Mouse (Mus musculus) left cerebral cortex, adult 2 months (tissue): ENCODE measurements around the gene Stxbp1. TPM values are rescaled to one million over a fixed set of nuclear protein-coding genes. Genes with fewer than 3 reads are reported as not detected.

Source experiments
- DNase-seq, 2 experiments: peaks; one replicate each; pipeline ENCODE4 v3.0.0; 2021 to 2022; ENCODE audit warnings: low spot score in 2 of 2, mixed read lengths in 1 of 2; ENCODE audit errors: extremely low spot score in 1 of 2
- H3K27ac ChIP-seq: fragments of 200-600 bp; 2 replicates; pipeline ENCODE4 v1.8.1; 2022
- H3K4me3 ChIP-seq: fragments of 200-600 bp; 2 replicates; pipeline ENCODE4 v1.8.1; 2022
- CTCF ChIP-seq: fragments of 200-600 bp; IDR thresholded peaks from 2 replicates; pipeline ENCODE4 v1.8.1; 2022; ENCODE audit warnings: antibody characterized with exemption, mild to moderate bottlenecking, moderate library complexity
- intact Hi-C: fragments of 180-260 bp; cut with DNase I; formaldehyde crosslinking; loops from one replicate; pipeline ENCODE4 v1.15.1; 2025
- long read RNA-seq, 2 experiments: library from polyadenylated mRNA; stranded (forward); transcript quantifications; one replicate each; pipeline ENCODE4 v2.0.0; 2021; ENCODE audit warnings: borderline mapping rate in 2 of 2
- total RNA-seq, 2 experiments: library from RNA; stranded (reverse); gene quantifications; 2 replicates each; pipeline ENCODE4 v1.2.3; 2021

The Stxbp1 gene
- total RNA-seq, result 100 to 1,000 TPM; 947 to 984 TPM
- long read RNA-seq, experiment 1, transcript Stxbp1-202 (20 exons, 3,616 nt), result minor isoform, 251 of 1,662 reads
- long read RNA-seq, experiment 1, transcript Stxbp1-201 (19 exons, 3,892 nt), result major isoform, 1,183 of 1,662 reads
- long read RNA-seq, experiment 1, partial matches to known transcripts, result 135 of 1,662 reads
- long read RNA-seq, experiment 1, other reads (novel, unspliced or antisense), result 93 of 1,662 reads
- long read RNA-seq, experiment 2, transcript Stxbp1-201 (19 exons, 3,892 nt), result major isoform, 767 of 1,081 reads
- long read RNA-seq, experiment 2, transcript Stxbp1-202 (20 exons, 3,616 nt), result minor isoform, 134 of 1,081 reads
- long read RNA-seq, experiment 2, partial matches to known transcripts, result 104 of 1,081 reads
- long read RNA-seq, experiment 2, other reads (novel, unspliced or antisense), result 76 of 1,081 reads

DNA sequence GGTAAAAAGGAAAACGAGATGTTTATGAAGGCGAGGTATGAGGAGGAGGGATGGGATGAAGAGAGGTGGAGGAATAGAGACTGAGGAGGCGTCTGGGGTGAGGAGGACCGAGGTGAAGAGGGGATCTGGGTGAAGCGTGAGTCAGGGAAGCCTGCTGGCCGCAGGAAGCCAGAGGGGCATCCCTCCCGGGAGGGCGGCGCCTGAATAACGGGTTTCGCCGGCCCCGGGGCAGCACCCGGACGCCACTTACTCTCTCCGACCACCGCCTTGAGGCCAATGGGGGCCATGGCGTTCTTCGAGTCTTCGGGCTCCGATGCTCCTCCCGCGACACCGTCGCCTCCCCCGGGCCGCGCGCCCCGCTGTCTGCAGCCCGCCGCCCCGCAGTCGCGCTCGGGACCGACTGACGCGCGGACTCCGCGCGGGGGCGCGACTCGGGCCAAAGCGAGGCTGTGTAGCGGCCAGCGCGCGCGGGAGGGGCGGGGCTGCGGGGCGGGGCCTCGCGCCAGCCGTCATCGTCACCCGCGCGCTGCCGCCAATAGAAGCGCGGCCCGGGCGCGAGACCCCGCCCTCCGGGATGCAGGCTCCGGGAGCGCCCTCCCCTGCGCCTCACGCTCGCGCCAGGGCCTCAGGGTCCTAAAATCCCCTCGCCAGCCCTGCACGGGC lies at the start of gene Stxbp1:
TSS of gene Stxbp1 (minus strand) at position 441 of the 663 bp plus-strand sequence.
- peak; percentile 90 to 92 for DNase-seq
- intact Hi-C loops, result loop anchor here (2.0 kb wide), 1 partner anchor 30 kb away; no protein-coding TSS in a partner anchor
- Histone ChIP-seq H3K27ac (peak within 1 kb of the TSS; percentile 100), H3K4me3 (peak within 1 kb of the TSS; percentile 99)
- TF ChIP-seq CTCF, result no peak; the same call in 1 of the 2 replicates

DNA sequence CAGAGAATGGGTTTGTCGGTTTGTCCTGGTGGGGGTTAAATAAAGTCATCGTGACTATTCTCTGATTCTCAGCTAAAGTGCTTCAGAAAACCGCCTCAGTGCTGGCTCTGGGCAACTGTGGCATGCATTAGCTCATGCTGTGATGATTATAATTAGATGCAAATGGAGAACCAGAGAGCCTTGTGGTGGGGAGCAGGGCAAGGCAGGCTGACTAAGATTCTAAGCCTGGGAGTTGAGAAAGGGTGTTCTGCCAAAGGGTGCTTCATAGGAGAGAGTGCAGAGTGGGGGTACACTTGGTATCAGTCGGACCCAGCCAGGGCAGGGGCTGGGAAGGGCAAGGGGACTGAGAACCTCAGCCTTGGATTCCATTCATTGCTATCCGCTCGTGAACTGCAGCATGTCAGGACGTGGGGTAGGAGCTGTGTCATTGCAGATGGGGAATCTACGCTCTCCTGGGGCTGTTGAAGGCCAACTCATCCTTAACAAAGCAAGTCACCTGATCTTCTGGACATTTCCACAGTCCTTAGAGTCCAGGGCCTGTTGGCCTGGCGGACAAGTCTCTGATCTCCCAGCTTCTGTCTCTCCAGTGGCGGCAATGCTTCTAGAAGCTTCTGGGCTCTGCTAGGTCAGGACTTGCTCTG lies 49.6 kb upstream of the Stxbp1 start:
- intact Hi-C loops, result no loop called here
- Histone ChIP-seq H3K27ac (peak overlapping the region; percentile 88), H3K4me3 (no peak overlapping the region)
- peak in 1 of 2 experiments; percentile 37 for DNase-seq
- no peak for TF ChIP-seq CTCF

DNA sequence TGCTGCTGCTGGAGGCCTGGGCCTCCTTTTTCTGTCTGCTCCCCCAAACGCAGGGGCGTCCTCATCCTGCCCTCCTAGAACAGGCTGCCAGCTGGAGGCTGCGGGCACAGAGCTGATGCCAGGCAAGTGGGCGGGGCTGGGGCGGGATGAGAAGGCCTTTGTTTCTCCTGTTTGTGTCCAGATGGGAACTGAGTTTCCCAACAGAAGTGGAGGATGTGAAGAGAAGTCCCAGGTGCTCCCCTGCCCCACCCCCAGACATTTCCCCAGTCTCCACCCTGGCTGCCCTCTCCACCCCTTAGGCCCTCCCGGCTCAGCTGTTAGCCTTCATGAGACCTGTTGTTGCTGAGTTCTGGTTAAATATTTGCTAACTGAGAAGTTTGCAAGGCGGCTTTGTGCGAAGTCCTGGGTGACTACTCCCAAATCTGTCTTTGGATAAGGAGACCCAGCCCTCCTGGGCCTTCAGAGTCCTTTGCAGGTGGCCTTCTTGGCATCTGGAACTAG lies 48.6 kb upstream of the Stxbp1 start:
- peak in 1 of 2 experiments; percentile 56 for DNase-seq
- H3K27ac ChIP-seq, result peak overlapping the region; percentile 88
- intact Hi-C loops, result no loop called here

DNA sequence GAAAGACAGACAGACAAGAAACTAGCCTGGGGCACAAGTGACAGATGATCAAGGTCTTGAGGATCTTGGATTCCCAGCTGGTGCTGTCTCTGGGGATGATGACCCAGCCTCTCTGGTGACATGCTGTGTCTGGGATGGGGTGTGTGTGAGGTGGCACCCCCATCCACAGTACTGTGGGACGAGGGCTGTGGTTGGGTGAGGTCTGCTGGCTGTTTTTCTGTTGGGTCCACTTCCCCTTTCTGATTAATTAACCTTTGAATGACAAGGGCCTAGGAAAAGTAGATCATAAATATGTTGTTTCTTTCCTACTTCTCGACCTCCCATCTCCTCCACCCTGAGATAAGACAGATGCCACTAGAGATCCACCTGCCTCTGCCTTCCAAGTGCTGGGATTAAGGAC lies 47.1 kb upstream of the Stxbp1 start:
- intact Hi-C loops, result no loop called here
- H3K4me3 ChIP-seq, result no peak overlapping the region
- TF ChIP-seq CTCF, result no peak
- no peak overlapping the region for H3K27ac ChIP-seq
- DNase-seq, result no peak

More for the DNA sequence above, 48.6 kb upstream of the Stxbp1 start:
- no peak overlapping the region for H3K4me3 ChIP-seq
- no peak for TF ChIP-seq CTCF

DNA sequence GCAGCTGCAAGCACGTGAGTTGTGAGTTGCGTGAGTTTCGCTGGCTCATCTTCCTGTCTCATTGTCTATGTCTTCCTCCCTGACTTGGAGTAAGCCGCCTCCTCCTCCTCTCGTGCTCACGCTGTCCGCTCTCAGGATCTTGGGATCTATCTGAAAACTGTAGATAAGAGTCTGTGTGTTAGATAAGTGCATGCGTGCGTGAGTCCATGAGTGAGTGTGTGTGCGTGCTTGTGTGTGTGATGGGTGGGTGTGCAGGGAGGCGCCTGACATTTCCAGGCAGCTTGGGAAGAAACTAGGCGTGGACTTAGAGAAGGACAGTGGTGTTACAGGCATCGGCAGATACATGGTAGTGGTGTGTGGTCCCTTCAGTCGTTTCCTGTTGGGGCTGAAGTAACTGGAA lies 45.4 kb upstream of the Stxbp1 start:
- intact Hi-C loops, result no loop called here
- no peak for DNase-seq
- no peak overlapping the region for H3K27ac ChIP-seq
- H3K4me3 ChIP-seq, result no peak overlapping the region
- TF ChIP-seq CTCF, result no peak

DNA sequence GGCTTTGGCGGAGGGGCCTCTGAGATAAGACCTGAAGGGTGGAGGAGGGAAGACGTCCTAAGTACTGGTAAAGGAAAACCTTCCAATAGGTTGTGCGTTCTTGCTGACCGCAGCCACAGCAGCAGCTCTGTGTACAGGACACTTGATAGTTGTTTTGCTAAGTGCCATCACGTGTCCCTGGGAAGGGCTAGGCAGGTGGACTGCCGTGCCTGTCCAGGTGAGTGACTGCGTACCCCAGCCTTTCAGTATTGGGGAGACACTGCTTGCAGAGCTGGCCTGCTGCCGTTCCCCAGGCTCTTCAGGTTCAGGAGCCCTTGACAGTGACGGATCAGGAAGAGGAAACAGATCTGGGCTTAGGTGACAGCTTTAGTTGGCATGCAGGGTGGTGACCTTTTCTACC lies 44.2 kb upstream of the Stxbp1 start:
- no peak for DNase-seq
- no peak for TF ChIP-seq CTCF
- H3K27ac ChIP-seq, result no peak overlapping the region
- H3K4me3 ChIP-seq, result no peak overlapping the region
- intact Hi-C loops, result no loop called here

DNA sequence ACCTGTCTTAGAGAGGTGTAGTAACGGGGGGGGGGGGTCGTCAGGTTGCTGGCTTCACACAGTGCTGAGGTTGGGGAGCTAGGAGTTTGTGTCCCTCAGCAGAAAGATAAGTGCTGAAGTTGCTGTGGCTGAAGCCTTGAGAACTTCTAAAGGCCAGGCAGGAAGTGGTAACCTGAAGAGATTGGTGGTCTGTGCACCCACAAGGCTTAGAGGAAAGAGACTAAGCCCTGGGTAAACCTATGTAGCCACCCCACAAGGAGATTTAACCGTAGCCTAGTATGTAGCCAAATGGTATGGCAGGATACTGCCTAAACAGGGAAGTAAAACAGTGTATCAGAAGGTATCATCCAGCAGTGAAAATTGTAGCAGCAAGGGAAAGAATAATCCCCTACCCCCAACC lies 43.2 kb upstream of the Stxbp1 start:
- Histone ChIP-seq H3K4me3 (no peak overlapping the region), H3K27ac (no peak overlapping the region)
- intact Hi-C loops, result no loop called here
- DNase-seq, result no peak
- TF ChIP-seq CTCF, result no peak

DNA sequence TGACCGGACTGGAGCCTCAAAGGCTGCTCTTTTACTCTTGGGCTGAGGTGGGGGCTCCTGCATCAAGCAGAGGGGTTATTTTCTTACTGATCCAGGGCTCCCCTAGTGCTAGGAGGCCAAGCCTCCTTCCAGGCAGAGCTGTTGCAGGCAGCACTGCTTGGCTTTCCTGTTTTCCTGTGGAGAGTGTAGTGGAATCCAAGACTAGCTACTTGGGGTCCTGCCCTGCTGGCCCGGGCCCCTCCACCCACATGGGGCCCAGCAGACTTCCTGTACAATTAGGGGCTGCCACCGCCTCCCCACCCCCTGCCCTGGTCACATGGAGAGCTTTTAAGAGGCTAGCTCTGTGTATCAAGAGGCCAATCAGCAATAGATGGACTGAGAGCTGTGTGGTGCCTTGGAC lies 41.5 kb upstream of the Stxbp1 start:
- Histone ChIP-seq H3K4me3 (no peak overlapping the region), H3K27ac (no peak overlapping the region; the same call in 1 of the 2 replicates)
- DNase-seq, result no peak
- intact Hi-C loops, result no loop called here
- TF ChIP-seq CTCF, result no peak

DNA sequence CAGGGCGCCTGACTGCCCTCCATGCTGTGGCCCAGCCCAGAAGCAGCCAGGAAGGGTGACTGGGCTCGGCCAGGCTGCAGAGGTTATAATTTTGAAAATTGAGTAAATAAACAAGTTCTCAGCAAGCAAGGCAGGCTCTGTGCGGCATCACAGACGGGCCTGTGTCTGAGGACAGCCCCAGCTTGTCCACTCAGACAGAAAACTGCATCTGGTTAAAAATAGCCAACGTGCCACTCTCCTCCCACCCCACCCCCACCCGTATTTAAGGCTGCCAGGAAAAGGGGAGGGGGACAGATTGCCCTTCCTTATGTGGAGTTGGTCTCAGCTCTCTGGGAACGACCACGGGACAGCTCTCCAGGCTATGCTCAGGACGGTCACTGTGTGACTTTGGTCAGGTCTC lies 41.0 kb upstream of the Stxbp1 start:
- intact Hi-C loops, result no loop called here
- H3K27ac ChIP-seq, result peak overlapping the region; percentile 50
- no peak overlapping the region for H3K4me3 ChIP-seq
- DNase-seq, result no peak
- no peak for TF ChIP-seq CTCF

DNA sequence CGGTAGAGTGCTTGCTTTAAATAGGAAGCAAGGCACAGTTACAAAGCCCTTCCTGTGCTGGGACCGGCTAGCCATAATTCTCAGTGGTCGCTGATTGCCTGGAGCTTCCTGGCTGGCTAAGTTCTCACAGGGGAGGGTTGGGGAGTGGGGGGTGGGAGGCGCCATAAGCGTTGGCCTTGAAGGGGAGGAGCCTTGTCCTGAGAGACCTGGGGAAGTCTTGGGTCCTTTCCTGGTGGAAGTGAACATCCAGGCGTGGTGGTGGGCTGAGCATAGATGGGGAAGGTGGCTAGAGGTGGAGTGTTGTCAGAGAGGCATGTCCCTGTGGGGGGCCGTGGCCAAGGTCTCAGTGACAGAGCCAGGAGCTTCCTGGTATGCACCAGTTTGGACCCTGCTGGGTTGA lies 37.7 kb upstream of the Stxbp1 start:
- intact Hi-C loops, result no loop called here
- Histone ChIP-seq H3K4me3 (no peak overlapping the region), H3K27ac (no peak overlapping the region)
- DNase-seq, result no peak
- TF ChIP-seq CTCF, result no peak

DNA sequence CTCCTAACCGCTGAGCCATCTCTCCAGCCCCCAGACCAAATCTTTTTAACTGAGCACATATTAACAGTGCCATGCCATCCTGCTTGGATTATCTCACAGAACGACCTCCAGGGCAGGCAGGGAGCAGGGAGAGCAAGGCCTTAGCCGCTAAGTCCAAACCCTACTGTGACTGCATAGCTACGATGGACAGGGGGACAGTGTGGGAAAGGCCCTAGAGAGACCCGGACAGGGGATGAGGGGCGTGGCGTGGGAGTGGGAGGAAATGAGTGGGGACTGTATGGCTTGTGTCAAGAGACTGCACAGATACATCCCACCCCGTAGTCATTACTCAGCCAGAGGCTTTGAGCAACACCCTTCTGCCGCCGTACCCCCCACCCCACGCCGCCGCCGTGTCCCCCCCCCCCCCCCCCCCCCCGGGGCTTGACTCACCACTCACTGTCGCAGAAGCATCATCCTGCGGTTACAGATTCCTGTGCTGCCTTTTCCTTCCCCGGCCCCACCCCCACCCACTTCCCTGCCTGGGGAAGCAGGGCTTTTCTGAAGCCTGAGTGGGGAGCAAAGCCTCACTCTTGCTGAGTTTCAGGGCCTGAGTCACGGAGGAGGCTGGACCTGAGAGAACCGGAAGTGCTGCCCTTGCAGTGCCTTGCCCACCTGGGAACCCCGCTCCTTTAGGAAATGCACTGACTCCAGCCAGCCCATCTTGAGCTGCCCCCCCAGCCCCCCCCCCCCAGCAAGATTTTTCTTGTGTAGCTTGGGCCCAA lies 35.4 kb upstream of the Stxbp1 start:
- peak overlapping the region; percentile 90 for H3K27ac ChIP-seq
- H3K4me3 ChIP-seq, result no peak overlapping the region
- intact Hi-C loops, result no loop called here
- DNase-seq, result no peak
- TF ChIP-seq CTCF, result no peak
